Mouse (Mus musculus): Measurements from ENCODE around the gene Plac9a. TPM values are rescaled to one million over a fixed set of nuclear protein-coding genes. Genes with fewer than 3 reads are reported as not detected.

Gene Plac9a
- not detected for polyA plus RNA-seq (2017; shearing (Covaris generic))

DNA sequence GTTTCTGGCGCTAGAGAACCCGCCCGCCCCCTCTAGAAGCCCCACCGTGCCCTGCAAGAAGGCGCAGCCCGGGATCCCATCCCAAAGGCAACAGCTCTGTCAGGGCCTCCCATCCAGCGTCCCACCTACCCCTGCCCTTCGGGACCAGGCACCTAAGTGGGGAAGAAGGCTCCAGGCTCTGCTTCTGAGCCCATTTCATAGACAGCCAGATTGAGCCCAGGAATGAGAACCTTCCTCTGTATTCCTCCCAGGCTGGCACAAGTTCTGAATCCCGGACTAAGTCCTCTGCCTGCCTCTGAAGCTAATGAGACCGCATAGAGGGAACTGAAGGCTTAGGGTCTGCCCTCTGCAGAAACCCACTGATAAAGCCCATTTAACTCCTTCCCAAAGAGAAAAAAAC is at the start of gene Plac9a:
Gene Plac9a (minus strand): TSS at position 101 of the 400 bp plus-strand sequence.

DNA sequence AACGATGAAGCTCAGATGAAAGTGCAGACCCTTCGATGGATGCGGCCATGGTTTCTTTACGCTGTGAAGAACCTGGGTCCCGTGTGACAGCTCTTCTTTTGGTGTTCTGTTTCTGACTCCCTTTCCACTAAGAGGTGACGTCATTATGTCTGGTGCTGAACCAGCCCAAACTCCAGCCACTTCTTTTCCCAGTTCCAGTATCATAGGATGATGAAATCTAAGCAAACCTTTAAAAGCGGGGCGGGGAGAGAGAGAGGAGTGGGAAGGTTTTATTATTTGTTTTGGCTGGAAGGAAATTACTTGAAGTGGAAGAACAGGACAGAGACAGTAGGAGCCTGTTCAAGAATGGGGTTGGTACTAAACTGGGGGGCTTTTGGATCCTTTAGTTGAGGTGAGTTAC is 35.1 kb upstream of the Plac9a start, which contains the start of gene Cphx1:
Gene Cphx1 (plus strand): TSS at position 301 of the 400 bp plus-strand sequence.

DNA sequence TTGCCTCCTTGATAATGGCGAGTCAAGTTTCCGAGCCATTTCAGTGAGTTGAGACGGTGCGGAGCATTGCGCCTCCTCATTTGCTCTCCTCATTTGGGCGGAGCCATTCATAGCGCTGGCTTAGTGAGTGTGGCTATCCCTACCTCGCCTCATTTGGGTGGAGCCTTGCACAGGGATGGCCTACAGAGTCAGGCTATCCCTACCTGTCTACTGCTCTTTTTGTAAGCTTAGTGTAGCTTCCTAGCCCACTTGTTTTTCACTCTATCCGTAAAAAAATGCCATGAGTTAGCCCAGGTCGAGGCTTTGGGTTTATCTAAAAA is 24.6 kb upstream of the Plac9a start, which contains the start of gene Tmem254a:
Gene Tmem254a (minus strand): TSS at position 111 of the 320 bp plus-strand sequence.

DNA sequence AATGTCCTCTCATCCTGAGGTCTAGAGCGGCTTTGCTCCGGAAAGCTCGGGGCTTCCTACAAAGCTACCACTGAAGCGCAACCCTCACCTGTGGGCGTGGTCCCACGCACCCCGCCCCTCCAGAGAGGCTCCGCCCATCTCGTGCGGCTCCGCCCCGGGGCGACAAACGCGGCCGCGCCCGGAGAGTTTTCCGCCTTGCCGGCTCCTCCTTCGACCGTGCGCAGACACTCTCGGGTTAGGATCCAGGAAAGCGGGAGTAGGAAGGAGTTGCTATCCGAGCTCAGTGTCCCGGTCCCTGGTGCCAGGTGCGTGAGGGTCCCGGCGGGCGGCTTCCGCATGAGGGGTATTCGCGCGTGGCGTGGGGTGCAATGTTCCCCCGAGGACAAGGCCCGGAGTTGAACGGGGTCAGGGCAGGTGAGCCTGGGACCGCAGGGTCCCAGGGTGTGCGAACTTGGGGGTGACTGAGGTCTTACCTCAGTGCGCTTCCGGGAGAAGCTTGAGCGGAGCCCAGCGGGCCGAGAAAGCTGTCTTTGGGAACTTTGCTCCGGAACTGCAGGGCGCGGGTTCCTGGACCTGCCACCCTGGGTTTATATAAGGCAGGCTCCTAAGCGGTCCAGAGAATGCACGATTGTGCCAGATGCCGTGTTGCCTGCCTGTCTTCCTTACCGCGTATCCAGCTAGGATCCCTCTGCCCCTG is 60.8 kb downstream of the Plac9a start, which contains the start of gene Anxa11:
Gene Anxa11 (plus strand): TSS at position 166 of the 697 bp plus-strand sequence.

Other genes starting within 250 kb of the Plac9a start
- gene Ppif, start 208.9 kb downstream of the Plac9a start, polyA plus RNA-seq (2017; shearing (Covaris generic)): 36.8 TPM
- 2.8 TPM for gene Zcchc24, start 134.1 kb downstream of the Plac9a start, polyA plus RNA-seq (2017; shearing (Covaris generic))
- 38.8 TPM for gene Anxa11, start 60.9 kb downstream of the Plac9a start, polyA plus RNA-seq (2017; shearing (Covaris generic))
- 1.1 TPM for gene Tmem254a, start 24.6 kb upstream of the Plac9a start, polyA plus RNA-seq (2017; shearing (Covaris generic))
- gene Cphx1, start 35.2 kb upstream of the Plac9a start, polyA plus RNA-seq (2017; shearing (Covaris generic)): not detected
- not detected for gene Duxbl1, start 75.5 kb upstream of the Plac9a start, polyA plus RNA-seq (2017; shearing (Covaris generic))
- gene Gm9780, start 139.6 kb upstream of the Plac9a start, polyA plus RNA-seq (2017; shearing (Covaris generic)): not detected
- 26.1 TPM for gene Tmem254c, start 164.3 kb upstream of the Plac9a start, polyA plus RNA-seq (2017; shearing (Covaris generic))
- gene Cphx2, start 178.4 kb upstream of the Plac9a start, polyA plus RNA-seq (2017; shearing (Covaris generic)): not detected
- not detected for gene Cphx3, start 179.2 kb upstream of the Plac9a start, polyA plus RNA-seq (2017; shearing (Covaris generic))
- gene Duxbl2, start 215.2 kb upstream of the Plac9a start, polyA plus RNA-seq (2017; shearing (Covaris generic)): not detected

Data from naive thymus-derived CD4-positive, alpha-beta T cell, adult 5 months (primary cell).